Mouse (Mus musculus) megakaryocyte progenitor cell, adult 5-6 weeks (primary cell): ENCODE results near the gene Ugt1a8. TPM values are rescaled to one million over a fixed set of nuclear protein-coding genes. Genes with fewer than 3 reads are reported as not detected.
A peak's percentile ranks its signal among the peaks of the same experiment; 100 is the strongest.
"Not testable (repeated sequence)": the region's sequence is repeated elsewhere in the genome, so short reads cannot be mapped to it uniquely, and the experiment has no call there.

Source experiments
- ATAC-seq: replicated peaks from 2 replicates; pipeline ENCODE4 v1.8.0; 2016; ENCODE audit warnings: mild to moderate bottlenecking, moderate TSS enrichment, inconsistent platforms; ENCODE audit not compliant: poor library complexity
- total RNA-seq, 2 experiments: library from RNA; stranded (forward) in 1 of 2; stranded (reverse) in 1 of 2; fragments of 157-497, 149-512 nt in 1 of 2; fragments of 200-1000 nt in 1 of 2; gene quantifications; 2 replicates each; pipeline versions ENCODE4 v1.2.3 to v1.2.4; 2015 to 2017

The Ugt1a8 gene
- total RNA-seq, 2 experiments from 2014 or later, result not detected

DNA sequence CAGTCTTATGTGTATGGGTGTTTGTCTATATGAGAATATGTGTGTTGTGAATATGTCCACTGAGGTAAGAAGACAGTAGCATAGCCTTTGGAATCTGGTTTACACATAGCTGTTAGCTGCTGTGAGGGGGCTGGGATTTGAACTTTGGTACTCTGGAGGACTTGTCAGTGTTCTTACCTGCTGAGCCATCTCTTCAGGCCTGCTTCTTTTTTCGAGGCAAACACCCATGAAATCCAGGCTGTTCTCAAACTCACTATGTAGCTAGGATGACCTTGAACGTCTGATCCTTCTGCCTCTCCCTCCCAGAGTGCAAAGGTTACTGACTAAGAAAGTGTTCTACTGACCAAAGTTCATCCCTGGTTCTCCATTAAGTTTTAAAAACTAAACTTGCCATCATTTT is 18.0 kb downstream of the Ugt1a8 start:
- no peak for ATAC-seq

DNA sequence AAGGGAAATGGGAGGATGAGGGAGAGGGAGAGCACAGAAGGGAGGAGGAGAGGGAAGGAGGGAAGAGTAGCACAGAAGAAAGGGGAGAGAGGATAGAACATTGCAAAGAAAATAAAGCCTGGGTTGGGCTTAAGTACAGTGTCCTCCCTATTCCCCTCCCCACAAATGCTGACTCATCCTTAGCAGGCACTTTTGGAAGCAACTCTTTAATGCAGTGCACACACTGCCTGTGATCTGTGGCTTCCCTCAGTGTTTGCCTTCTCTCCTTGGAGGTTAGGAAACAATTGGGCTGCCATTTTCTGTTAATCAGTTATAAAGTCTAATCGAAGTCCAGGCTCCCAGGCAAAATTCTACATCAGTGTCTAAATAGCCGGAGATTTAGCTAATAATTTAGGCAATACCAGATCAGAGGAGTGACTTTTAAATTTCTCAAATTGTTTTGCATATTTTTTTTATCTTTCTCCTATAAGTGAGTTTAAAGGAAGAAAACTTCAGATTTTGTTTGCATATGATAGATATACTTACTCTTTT is 21.5 kb downstream of the Ugt1a8 start:
- ATAC-seq, result peak; percentile 73

DNA sequence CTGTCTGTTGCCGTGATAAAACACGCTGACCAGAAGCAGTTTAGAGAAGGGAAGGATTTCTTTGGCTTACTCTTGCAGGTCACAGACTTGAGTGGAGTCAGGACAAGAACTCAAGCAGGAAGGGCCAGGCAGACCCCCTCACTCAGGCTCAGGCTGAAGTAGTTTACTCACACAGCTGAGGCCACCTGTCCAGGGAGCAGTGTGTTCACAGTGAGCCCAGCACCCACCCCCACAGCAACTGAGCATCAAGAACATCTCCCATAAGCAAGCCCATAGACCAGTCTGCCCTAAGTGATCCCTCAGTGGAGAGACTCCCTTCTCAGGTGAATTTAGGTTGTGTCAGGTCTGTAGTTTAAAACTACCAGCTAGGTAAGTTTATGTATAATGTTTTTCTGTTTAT is 22.0 kb downstream of the Ugt1a8 start:
- not testable (repeated sequence) for ATAC-seq

DNA sequence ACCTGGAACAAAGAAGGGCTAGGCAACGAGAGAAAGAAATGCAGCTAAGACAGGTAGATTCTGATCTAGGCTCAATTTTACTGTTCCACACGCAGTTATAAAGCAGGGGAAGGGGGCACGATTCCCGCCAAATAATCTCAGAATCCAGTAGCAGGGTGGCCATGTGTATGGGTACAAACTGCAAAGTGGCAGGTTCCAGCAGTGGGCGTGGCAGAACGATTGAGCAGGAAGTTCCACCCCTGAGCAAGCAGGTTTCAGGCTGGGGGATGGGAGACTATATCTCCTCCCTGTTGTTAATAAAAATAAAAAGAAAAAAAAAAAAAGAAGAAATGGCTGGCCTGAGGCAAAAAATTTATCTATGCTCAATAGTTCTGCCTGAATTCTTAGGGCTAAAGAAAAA is 25.2 kb downstream of the Ugt1a8 start:
- not testable (repeated sequence) for ATAC-seq

GRCm38 (mm10) chr1:88120550-88120949 is 32.9 kb downstream of the Ugt1a8 start:
- ATAC-seq, result peak; percentile 84

DNA sequence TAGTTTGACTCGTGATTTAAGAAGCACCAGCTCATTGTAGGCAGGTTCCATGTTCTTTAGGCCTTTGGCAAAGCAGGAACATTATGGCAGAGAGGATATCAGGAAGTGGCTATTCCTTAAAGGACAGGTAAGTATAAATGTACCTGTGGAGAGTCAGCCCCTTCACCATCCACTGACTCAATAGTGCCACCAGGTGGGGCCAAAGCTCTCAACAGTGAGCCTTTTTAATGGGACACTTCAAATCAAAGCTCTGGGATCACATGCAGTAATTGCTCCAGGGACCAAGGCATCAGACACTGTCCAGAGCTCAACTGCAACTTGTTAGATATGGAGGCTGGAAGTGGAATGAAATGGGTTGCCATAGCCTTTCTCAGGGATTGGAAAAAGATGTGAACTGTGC is 33.9 kb downstream of the Ugt1a8 start:
- ATAC-seq, result 0 out of 2 replicates have a peak, but pooled peaks have one; percentile 39

GRCm38 (mm10) chr1:88125827-88126360 is 38.3 kb downstream of the Ugt1a8 start:
- peak; percentile 55 for ATAC-seq

DNA sequence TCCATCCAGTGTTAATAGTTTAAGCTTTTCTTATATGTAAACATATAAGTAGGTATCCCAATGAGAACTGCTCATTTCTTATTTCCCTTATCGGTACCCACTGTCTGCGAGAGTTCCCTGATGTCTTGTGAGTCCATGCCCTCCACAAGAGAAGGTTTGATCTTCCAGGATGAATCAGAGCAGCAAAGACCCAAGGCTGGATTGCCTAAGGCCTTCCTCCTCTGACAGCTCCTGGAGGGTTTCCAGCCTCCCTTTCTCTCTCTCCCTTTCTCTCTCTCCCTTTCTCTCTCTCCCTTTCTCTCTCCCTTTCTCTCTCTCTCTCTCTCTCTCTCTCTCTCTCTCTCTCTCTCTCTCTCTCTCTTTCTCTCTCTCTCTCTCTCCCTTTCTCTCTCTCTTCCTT is 41.5 kb downstream of the Ugt1a8 start:
- not testable (repeated sequence) for ATAC-seq

DNA sequence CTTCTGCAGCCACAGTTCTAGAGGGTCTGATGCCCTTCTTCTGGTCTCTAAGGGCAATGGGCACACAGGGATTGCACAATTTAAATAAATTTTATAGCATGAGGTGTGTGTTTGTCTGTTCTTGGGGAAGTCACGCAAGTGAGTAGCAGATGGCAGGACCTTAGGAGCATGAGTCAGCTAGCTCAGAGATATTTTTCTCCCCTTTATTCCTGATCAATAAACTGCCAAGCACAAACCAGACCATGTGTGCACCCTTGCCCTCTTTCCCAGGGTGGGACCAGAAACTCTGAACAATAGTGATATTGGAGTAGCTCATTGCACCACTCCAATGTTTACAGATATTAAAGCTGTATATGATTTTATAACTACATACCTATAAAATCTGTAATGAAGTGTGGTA is 42.6 kb downstream of the Ugt1a8 start:
- ATAC-seq, result not testable (repeated sequence)

GRCm38 (mm10) chr1:88133908-88134456 is 46.4 kb downstream of the Ugt1a8 start:
- no peak for ATAC-seq

DNA sequence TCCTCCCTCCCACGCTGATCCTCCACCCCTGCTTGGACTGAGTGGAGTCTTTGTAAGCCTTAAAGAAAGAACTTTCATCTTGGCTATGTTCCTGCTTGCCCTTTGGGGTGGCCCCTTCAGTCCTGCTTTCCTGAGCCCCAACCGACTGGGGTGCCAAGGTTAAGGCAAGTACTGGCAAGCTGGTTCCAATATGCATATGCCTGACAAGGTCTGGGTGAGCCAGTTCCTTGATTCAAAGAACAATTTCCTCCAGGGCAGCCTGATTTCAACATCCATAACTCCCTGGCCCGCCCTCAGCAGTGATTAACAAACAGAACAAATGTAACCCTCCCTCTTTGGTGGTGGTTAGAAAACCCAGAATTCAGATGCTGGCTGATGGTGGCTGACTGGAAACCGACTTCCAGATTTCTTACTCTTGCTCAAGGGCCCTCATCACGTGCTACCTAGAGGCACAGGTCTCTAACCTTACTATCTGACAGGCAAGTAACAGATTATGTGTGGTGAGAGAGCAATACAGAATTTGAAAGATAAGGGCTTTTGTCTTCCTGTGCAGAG is 46.9 kb downstream of the Ugt1a8 start, which contains the start of gene Ugt1a6a:
Gene Ugt1a6a (plus strand): TSS at position 353 of the 555 bp plus-strand sequence.
- ATAC-seq, result peak; percentile 92

GRCm38 (mm10) chr1:88135229-88135904 is 47.8 kb downstream of the Ugt1a8 start:
- not testable (repeated sequence) for ATAC-seq

- ATAC-seq, result no peak
These were observed 49.0 kb downstream of the Ugt1a8 start for GRCm38 (mm10) chr1:88136646-88137045.

GRCm38 (mm10) chr1:88137264-88137663 is 49.7 kb downstream of the Ugt1a8 start:
- ATAC-seq, result no peak

GRCm38 (mm10) chr1:88138145-88138544 is 50.5 kb downstream of the Ugt1a8 start:
- no peak for ATAC-seq

DNA sequence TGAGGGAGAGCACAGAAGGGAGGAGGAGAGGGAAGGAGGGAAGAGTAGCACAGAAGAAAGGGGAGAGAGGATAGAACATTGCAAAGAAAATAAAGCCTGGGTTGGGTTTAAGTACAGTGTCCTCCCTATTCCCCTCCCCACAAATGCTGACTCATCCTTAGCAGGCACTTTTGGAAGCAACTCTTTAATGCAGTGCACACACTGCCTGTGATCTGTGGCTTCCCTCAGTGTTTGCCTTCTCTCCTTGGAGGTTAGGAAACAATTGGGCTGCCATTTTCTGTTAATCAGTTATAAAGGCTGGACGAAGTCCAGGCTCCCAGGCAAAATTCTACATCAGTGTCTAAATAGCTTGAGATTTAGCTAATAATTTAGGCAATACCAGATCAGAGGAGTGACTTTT is 52.9 kb downstream of the Ugt1a8 start:
- peak; percentile 70 for ATAC-seq

GRCm38 (mm10) chr1:88143966-88144675 is 56.5 kb downstream of the Ugt1a8 start:
- peak; percentile 86 for ATAC-seq

DNA sequence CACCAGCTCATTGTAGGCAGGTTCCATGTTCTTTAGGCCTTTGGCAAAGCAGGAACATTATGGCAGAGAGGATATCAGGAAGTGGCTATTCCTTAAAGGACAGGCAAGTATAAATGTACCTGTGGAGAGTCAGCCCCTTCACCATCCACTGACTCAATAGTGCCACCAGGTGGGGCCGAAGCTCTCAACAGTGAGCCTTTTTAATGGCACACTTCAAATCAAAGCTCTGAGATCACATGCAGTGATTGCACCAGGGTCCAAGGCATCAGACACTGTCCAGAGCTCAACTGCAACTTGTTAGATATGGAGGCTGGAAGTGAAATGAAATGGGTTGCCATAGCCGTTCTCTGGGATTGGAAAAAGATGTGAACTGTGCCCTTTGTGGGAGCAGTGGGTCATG is 57.7 kb downstream of the Ugt1a8 start:
- ATAC-seq, result 0 out of 2 replicates have a peak, but pooled peaks have one; percentile 27

DNA sequence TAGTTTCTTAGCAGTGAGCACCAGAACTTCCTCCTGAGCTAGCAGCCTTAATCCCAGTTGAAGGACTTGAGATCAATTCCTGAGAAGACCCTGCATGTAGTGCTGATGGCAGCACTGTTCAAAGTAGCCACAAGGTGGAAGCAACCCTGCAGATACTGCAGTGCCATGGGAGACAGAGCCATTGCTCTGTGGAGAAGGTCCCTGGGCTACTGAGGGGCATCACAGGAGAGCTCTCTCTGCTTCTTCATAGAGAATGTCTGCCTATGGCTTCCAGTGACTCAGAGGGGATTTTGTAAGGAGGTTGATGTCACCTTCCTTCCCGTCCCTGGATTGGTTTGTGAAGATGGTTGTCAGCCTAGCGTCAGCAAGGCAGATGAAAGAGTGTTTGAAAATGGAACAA is 62.5 kb downstream of the Ugt1a8 start:
- peak; percentile 71 for ATAC-seq

DNA sequence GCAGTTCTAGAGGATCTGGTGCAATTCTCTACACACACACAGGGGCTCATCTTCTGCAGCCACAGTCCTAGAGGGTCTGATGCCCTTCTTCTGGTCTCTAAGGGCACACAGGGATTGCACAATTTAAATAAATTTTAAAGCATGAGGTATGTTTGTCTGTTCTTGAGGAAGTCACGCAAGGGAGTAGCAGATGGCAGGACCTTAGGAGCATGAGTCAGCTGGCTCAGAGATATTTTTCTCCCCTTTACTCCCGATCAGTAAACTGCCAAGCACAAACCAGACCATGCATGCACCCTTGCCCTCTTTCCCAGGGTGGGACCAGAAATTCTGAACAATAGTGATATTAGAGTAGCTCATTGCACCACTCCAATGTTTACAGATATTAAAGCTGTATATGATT is 70.8 kb downstream of the Ugt1a8 start:
- peak; percentile 58 for ATAC-seq

DNA sequence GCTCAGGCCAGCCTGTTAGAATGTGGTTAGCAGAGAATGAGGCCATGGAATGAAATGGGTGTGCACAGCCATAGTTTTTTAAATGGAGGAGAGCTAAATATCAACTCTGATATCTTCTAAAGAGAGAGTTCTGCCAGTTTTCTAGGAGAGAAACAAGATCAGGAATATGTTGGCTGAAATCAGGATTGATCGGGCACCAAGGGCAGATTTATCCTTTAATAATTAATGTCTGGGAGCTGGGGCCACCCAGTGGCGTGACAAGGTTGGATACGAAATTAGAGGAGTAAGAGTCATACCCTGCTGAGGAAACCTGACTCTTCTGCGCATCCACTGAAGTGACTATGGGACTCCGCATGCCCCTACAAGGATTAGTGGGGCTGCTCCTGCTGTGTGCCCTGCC is 78.1 kb downstream of the Ugt1a8 start, which contains the start of gene Ugt1a5:
Gene Ugt1a5 (plus strand): TSS at position 302 of the 400 bp plus-strand sequence.
- ATAC-seq, result no peak
